Mouse (Mus musculus) lung, postnatal 0 days (tissue): ENCODE results near the gene Smco3. TPM values are rescaled to one million over a fixed set of nuclear protein-coding genes. Genes with fewer than 3 reads are reported as not detected.

ENCODE experiments used
- ATAC-seq: fragments of 200-750 bp; cut with Nextera tagmentation; 2 replicates; pipeline ENCODE4 v1.8.0; 2017; ENCODE audit warnings: moderate library complexity
- DNase-seq: peaks from one replicate; pipeline ENCODE4 v3.0.0-alpha.2; 2016; ENCODE audit warnings: low spot score
- H3K27ac ChIP-seq: fragments of 300-500 bp; sonication (generic); 2 replicates; pipeline ENCODE4 v1.5.1; 2014; ENCODE audit warnings: antibody characterized with exemption, mild to moderate bottlenecking, low read length, mixed read lengths
- H3K27me3 ChIP-seq: fragments of 300-500 bp; sonication (generic); replicated peaks from 2 replicates; pipeline ENCODE4 v1.6.1; 2014; ENCODE audit warnings: low read length, mixed read lengths; ENCODE audit not compliant: insufficient read depth
- H3K36me3 ChIP-seq: fragments of 300-500 bp; sonication (generic); 2 replicates; pipeline ENCODE4 v1.6.1; 2014; ENCODE audit warnings: low read length, mixed read lengths; ENCODE audit not compliant: insufficient read depth
- H3K4me1 ChIP-seq: fragments of 300-500 bp; sonication (generic); 2 replicates; pipeline ENCODE4 v1.6.1; 2014; ENCODE audit warnings: antibody characterized with exemption, low read depth, low read length, mixed read lengths; ENCODE audit not compliant: insufficient read depth
- H3K4me2 ChIP-seq: fragments of 300-500 bp; sonication (generic); replicated peaks from 2 replicates; pipeline ENCODE4 v1.6.1; 2014; ENCODE audit warnings: low read depth, mild to moderate bottlenecking, low read length, moderate library complexity, mixed read lengths
- H3K4me3 ChIP-seq: fragments of 300-500 bp; sonication (generic); 2 replicates; pipeline ENCODE4 v1.5.1; 2014; ENCODE audit warnings: low read depth, low read length
- H3K9ac ChIP-seq: fragments of 300-500 bp; sonication (generic); replicated peaks from 2 replicates; pipeline ENCODE4 v1.6.1; 2014; ENCODE audit warnings: low read depth, mild to moderate bottlenecking
- H3K9me3 ChIP-seq: fragments of 300-500 bp; sonication (generic); 2 replicates; pipeline ENCODE4 v1.6.1; 2016; ENCODE audit warnings: low read length, mixed read lengths
- CTCF ChIP-seq: IDR thresholded peaks from 2 replicates; pipeline ENCODE4 v1.5.1; 2016; ENCODE audit warnings: antibody characterized with exemption, mild to moderate bottlenecking
- EP300 ChIP-seq: IDR thresholded peaks from 2 replicates; pipeline ENCODE4 v1.6.1; 2016; ENCODE audit warnings: antibody characterized with exemption, mild to moderate bottlenecking, control low read depth
- WGBS: fragments of 180-500 bp; shearing (Covaris S2); extraction: QIAGEN DNeasy Blood & Tissue Kit; methylation state at CpG from one replicate; pipeline ENCODE4 v1.1.7; 2014; 5-methylcytosine and 5-hydroxymethylcytosine counted together
- polyA plus RNA-seq: library from polyadenylated mRNA; unstranded; fragments of >200 nt; fragmentation: Nextera tagmentation; extraction: Ambion mirVana; gene quantifications from 2 replicates; pipeline ENCODE4 v1.2.1, GENCODE M21; 2015

The Smco3 gene
- polyA plus RNA-seq, 1 experiment from 2014 or later: 2.3 TPM

DNA sequence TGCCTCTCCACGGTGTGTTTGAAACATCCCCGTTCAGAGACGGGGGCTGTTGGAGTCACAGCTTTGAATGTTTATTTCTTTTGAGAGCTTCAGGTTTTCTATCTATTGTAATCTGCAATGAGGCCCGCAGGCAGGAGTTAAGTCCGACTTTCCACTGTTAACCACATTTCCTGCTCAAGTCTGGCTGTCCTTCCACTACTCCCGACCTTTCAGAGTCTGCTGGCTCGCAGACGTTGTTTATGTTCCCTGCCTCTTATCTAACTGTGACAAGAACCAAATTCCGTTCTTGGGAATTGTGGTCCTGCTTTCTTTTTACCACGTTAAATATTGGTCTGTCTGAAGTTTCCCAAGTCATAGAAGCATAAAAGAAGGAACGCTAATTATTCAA is 22.6 kb upstream of the Smco3 start:
- H3K27me3 ChIP-seq: no peaks in the 10 kb centered on the region
- H3K4me3 ChIP-seq: peak overlapping the region; percentile 15; the same call in 1 of the 2 replicates
- DNase-seq: peak; percentile 85
- H3K36me3 ChIP-seq: no peaks in the 10 kb centered on the region
- ATAC-seq: peak; percentile 61
- peak overlapping the region; percentile 39 for H3K4me2 ChIP-seq
- peaks cover 16% of the 10 kb centered on the region; the same call in 1 of the 2 replicates for H3K4me1 ChIP-seq
- peak overlapping the region; percentile 35 for H3K9ac ChIP-seq
- no peaks in the 10 kb centered on the region for H3K9me3 ChIP-seq
- WGBS: 3% methylated on average over 11 of the region's 11 CpGs
- peak overlapping the region; percentile 72 for H3K27ac ChIP-seq
- TF ChIP-seq CTCF: no peak
- no peak for TF ChIP-seq EP300

- DNase-seq: peak; percentile 40
These were observed 22.1 kb upstream of the Smco3 start, which contains the start of gene Art4 for GRCm38 (mm10) chr6:136857186-136857872. TSS of gene Art4 (minus strand) at chr6:136857733.

GRCm38 (mm10) chr6:136856071-136856636 is 20.9 kb upstream of the Smco3 start:
- Histone ChIP-seq H3K4me3 (no peak overlapping the region), H3K4me2 (peak overlapping the region; percentile 33), H3K27ac (no peak overlapping the region; the same call in 1 of the 2 replicates), H3K4me1 (peaks cover 16% of the 10 kb centered on the region; the same call in 1 of the 2 replicates), H3K9me3 (no peaks in the 10 kb centered on the region), H3K27me3 (no peaks in the 10 kb centered on the region), H3K9ac (no peak overlapping the region), H3K36me3 (no peaks in the 10 kb centered on the region)
- WGBS: 26% methylated on average over 14 of the region's 14 CpGs
- ATAC-seq (peak; percentile 15; the same call in 1 of the 2 replicates), DNase-seq (peak; percentile 44)
- TF ChIP-seq EP300: no peak
- 0 out of 2 replicates have a peak, but pooled peaks have one; percentile 7 for TF ChIP-seq CTCF

More at GRCm38 (mm10) chr6:136857186-136857872, 22.1 kb upstream of the Smco3 start, which contains the start of gene Art4:
- 22% methylated on average over 18 of the region's 18 CpGs for WGBS
- no peaks in the 10 kb centered on the region for H3K9me3 ChIP-seq
- TF ChIP-seq EP300 (no peak), CTCF (0 out of 2 replicates have a peak, but pooled peaks have one; percentile 35)
- peaks cover 16% of the 10 kb centered on the region; the same call in 1 of the 2 replicates for H3K4me1 ChIP-seq
- no peaks in the 10 kb centered on the region for H3K27me3 ChIP-seq
- H3K4me2 ChIP-seq: peak within 1 kb of the TSS; percentile 39
- peak within 1 kb of the TSS; percentile 15; the same call in 1 of the 2 replicates for H3K4me3 ChIP-seq
- peak within 1 kb of the TSS; percentile 35 for H3K9ac ChIP-seq
- peak; percentile 47 for ATAC-seq
- no peaks in the 10 kb centered on the region for H3K36me3 ChIP-seq
- H3K27ac ChIP-seq: peak within 1 kb of the TSS; percentile 72

- no peak overlapping the region for H3K4me3 ChIP-seq
- H3K4me2 ChIP-seq: 0 out of 2 replicates have a peak overlapping the region, but pooled peaks have one; percentile 11
- peaks cover 16% of the 10 kb centered on the region; the same call in 1 of the 2 replicates for H3K4me1 ChIP-seq
- no peak overlapping the region for H3K27ac ChIP-seq
- no peaks in the 10 kb centered on the region for H3K36me3 ChIP-seq
- no peak overlapping the region for H3K9ac ChIP-seq
- 60% methylated on average over 2 of the region's 2 CpGs for WGBS
- H3K27me3 ChIP-seq: no peaks in the 10 kb centered on the region
- no peak for DNase-seq
- H3K9me3 ChIP-seq: no peaks in the 10 kb centered on the region
- ATAC-seq: no peak
- TF ChIP-seq CTCF (no peak), EP300 (no peak)
These were observed 19.9 kb upstream of the Smco3 start for GRCm38 (mm10) chr6:136855183-136855582.

DNA sequence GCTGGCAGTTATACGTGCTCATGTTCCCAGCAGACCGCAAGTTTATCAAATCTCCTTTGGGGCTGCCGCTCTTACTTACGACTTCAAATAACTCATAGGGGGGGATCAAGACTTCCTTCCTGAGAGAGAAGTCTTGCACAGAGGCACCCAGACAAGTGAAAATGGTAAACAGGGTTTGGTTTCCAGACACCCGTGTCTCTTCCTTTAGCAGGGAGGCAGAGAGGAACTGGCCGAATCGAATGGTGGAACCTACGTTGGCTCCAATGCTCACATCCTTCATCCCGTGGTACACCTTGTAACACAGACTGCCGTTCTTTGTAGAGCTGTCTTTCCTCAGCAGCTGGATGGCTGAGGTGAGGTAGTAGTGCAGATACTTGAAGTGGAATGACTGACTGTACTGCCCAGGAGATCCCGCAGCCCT is 19.1 kb upstream of the Smco3 start:
- 76% methylated on average over 11 of the region's 11 CpGs for WGBS
- ATAC-seq: no peak
- Histone ChIP-seq H3K4me1 (peaks cover 16% of the 10 kb centered on the region; the same call in 1 of the 2 replicates), H3K9ac (no peak overlapping the region), H3K27ac (no peak overlapping the region), H3K9me3 (no peaks in the 10 kb centered on the region), H3K4me3 (no peak overlapping the region), H3K4me2 (no peak overlapping the region), H3K27me3 (no peaks in the 10 kb centered on the region), H3K36me3 (no peaks in the 10 kb centered on the region)
- DNase-seq: no peak
- TF ChIP-seq EP300 (no peak), CTCF (no peak)

GRCm38 (mm10) chr6:136852762-136853161 is 17.5 kb upstream of the Smco3 start:
- DNase-seq (peak; percentile 41), ATAC-seq (no peak)
- Histone ChIP-seq H3K27me3 (no peaks in the 10 kb centered on the region), H3K4me1 (peaks cover 15% of the 10 kb centered on the region; the same call in 1 of the 2 replicates), H3K27ac (peak overlapping the region; percentile 43), H3K9me3 (no peaks in the 10 kb centered on the region), H3K4me3 (no peak overlapping the region), H3K36me3 (no peaks in the 10 kb centered on the region), H3K4me2 (no peak overlapping the region), H3K9ac (no peak overlapping the region)
- TF ChIP-seq CTCF: no peak
- TF ChIP-seq EP300: no peak
- WGBS: 40% methylated on average over 3 of the region's 3 CpGs
